Mouse (Mus musculus) thymus, adult 18-20 months (tissue): ENCODE data around the gene Nanos1.

Experiments used
- DNase-seq, 2 experiments: peaks; one replicate each; pipeline ENCODE4 v3.0.0; 2022; ENCODE audit warnings: mixed read lengths in 2 of 2

The Nanos1 gene

DNA sequence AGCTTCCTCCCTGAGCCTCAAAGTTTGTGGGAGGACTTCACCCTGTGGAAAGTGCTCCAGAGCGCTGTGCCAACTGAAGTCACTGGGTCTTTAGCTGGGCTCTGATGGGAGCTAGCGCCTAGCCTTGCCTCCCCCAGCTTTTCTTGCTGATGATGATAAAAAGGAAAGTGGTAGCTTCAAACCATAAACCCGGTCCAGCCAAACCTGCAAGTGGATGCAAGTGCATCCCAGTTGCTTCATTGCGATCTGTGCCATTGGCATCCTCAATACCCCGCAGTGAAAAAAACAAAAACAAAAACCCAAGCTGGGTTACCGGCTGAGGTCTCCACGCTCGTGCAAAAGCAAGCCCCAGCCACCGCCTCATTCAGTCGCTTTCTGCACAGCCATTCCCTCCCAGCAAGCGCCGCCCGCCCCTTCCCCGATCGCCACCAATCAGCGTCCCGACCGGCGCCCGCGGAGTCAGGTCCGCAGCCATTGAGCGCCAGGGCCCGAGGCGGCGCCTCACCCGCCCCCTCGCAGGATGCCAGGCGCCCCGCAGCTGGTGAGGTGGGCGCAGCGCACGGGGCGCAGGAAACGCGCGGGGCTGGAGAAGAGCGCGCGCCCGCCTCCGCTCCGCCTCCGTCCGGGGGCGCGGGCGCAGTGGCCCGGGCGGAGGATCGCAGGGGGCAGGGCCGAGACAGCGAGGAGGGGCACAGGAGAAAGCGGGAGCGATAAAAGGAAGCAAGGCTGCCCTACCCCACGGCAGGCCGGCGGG is at the start of gene Nanos1:
Gene Nanos1, plus strand, starts transcription at position 550 of the 754 bp plus-strand sequence.
- DNase-seq = peak; percentile 90 to 91

DNA sequence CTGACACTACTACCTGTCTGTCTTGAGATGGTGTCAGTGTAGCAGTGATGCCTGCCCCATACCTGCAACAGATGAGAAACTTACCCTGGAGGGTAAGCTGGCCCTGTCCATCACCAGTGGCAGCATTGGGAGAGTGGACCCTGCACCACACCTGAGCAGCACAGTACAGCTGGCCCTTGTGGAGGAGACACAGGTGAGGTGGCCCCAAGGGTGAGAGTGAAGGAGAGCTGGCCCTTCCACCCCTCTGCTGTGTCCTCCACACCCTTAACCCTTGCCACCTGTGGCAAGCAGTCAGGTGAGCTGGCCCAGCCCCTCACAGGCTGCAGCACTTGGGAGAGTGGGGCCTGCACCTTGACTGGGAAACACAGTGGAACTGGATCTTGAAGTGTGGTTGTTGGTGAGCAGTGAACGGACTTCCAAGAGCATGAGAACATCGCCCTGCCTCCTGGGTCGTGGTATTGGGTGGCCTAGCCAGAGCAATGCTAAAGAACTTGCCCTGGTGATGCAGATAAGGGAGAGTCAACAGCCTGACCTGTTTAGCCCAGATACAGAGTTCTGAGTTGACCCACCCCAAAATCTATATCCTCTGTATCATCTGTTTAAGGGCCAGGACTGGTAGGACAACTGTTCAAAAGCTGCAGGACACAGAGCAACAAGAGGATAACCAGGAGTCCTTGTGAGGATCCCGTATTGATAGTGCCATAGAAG is 46.4 kb upstream of the Nanos1 start:
- no peak for DNase-seq

DNA sequence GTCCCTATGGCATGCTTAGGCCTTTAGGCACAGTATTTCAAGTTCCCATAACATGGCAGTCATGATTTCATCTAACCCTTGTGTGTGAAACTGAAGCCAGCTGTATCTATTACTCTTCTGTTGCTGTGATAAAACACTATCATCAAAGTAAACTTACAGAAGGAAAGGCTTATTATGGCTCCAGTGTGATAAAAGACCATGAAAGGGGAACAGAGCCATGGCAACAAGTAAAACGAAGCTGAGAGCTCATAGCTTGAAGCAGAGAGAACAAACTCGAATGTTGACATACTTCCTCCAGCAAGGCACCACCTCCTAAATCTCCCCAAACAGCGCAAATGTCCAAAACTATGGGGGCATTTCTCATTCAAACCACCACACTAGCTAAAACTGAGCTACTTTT is 45.6 kb upstream of the Nanos1 start:
- no peak for DNase-seq

DNA sequence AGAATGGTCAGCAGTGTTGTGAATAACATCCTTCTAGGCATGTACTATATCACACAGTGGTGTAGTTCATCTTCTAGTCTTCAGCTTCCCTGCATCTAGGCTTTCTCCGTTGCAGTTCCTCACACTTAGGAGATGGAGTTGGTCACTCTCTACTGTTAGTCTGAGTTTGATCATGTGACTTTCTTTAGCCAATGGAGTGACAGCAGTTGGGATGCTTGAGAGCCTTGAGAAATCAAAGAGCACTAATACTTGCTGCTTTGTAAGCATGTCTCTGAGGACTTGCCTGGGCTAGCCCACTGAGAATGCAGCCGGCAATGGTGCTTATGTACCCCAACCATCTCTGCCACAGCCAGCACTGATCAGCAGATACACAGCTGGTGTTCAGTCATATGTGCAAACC is 43.2 kb upstream of the Nanos1 start:
- no peak for DNase-seq

- no peak for DNase-seq
These were observed 39.4 kb upstream of the Nanos1 start for GRCm38 (mm10) chr19:60716381-60716780.

DNA sequence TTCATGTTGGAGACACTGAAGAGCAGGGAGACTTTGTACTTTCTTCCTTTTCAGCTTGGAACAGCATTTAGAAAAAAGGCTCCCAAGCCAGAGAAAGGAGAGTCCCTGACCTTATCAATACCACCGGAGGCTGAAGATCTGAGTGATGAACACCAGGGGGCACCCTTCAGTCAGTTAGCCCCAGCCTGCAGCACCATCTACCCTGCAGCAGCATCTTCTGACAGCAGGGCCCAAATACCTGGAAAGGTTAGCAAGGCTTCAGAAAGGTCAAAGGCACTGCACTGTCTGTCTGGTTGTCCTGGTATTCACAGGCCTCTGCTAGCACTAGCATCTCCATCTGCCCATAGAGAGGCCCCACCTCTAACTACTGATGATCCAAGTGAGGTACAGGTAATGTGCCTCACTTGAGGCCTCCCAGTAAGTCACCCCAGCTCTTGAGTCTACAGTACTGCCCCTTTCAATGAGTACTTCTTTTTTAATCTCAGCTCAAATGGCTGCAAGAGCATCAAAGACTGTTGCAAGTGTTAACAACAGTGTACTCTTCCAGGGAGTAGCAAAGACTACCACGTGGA is 25.4 kb upstream of the Nanos1 start:
- DNase-seq = peak in 1 of 2 experiments; percentile 7

GRCm38 (mm10) chr19:60731299-60731698 is 24.5 kb upstream of the Nanos1 start:
- no peak for DNase-seq

- no peak for DNase-seq
These were observed 23.8 kb upstream of the Nanos1 start for GRCm38 (mm10) chr19:60731966-60732365.

DNA sequence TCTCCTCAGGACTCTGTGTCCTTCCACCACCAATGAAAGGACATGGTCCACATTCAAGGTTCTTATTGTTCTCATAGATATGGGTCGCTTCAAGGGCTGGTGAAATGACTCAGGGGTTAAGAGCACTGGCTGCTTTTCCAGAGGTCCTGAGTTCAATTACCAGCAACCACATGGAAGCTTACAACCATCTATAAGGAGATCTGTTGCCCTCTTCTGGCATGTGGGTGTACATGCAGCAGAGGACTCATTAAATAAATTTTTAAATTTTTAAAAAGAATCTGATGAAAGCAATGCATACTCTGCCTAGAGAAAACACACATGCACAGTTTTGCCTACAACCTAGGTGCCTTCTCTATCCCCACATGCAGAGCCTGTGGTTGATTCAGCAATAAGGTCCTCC is 15.2 kb upstream of the Nanos1 start:
- DNase-seq = no peak

GRCm38 (mm10) chr19:60743767-60744547 is 11.8 kb upstream of the Nanos1 start:
- DNase-seq = no peak

GRCm38 (mm10) chr19:60747801-60748200 is 8.0 kb upstream of the Nanos1 start:
- DNase-seq = no peak

- DNase-seq = peak; percentile 58 to 67
These were observed 658 bp downstream of the Nanos1 start for GRCm38 (mm10) chr19:60756192-60757098.

- DNase-seq = no peak
These were observed 1.5 kb downstream of the Nanos1 start for GRCm38 (mm10) chr19:60757099-60757785.

DNA sequence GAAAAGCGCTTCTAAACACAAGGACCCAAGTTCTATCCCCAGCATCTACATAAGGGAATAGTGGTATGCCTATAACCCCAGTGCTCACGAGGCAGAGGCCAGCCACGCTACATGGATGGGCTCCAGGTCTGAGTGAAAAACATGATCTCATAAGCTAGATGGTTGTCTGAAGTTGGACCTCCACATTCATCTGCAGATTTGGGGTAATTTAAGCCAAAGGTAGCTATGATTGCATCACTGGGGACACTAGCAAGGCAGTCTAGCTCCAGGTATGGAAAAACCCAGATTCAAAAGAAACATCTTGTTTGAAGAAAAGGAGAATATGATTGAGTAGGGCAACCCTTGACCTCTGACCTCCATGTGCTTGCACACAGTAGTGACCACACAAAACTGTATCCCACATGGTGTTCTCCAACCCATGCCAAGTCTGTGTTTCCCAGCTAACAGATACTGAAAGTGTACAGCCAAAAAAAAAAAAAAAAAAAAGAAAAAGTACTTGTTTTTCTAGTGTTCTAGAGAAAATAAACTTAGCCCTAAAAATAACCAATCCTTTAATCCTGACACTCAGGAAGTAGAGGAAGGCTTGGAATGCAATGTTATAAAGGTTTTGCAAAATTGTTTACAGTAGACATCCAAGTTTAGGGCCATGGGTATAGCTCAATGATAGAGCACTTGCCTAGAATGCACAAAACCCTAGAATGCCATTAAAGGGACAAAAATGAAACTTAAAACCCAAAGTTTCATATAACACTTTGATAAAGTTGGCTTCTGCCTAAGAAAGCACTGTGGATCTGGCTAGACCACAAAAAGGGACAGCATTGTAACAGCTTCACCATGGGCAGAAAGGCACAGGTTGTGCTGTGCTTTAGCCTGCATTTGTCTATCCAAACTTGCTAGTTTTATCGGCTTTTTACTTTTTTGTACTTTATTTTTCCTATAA is 3.4 kb downstream of the Nanos1 start:
- no peak for DNase-seq

DNA sequence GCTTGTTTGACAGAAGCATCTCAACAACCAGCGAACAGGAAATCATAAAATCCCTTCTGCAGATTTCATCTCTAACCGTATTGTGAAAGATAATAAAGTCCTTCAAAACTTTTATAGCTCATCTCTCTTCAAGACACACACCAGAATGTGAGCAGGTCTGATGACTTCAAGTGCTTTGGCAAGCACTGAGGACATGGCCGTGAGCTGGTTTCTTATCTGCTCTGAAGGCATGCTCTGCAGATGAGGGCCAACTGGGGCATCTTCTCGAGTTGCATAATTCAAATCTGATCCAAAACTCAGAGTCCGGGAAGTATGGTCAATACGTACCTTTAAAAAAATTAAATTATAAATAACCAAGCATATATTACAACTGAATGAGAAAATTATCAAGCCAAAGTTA is 17.6 kb downstream of the Nanos1 start:
- no peak for DNase-seq

GRCm38 (mm10) chr19:60782034-60782433 is 26.2 kb downstream of the Nanos1 start:
- DNase-seq = no peak

- no peak for DNase-seq
These were observed 28.9 kb downstream of the Nanos1 start for GRCm38 (mm10) chr19:60784712-60785111.

GRCm38 (mm10) chr19:60787465-60788150 is 31.8 kb downstream of the Nanos1 start:
- DNase-seq = no peak

- DNase-seq = no peak
These were observed 32.6 kb downstream of the Nanos1 start for GRCm38 (mm10) chr19:60788214-60788960.
